Mouse (Mus musculus) hindbrain, postnatal 0 days (tissue): ENCODE data around the gene Ldlrad3. TPM values are rescaled to one million over a fixed set of nuclear protein-coding genes. Genes with fewer than 3 reads are reported as not detected.

Experiments used
- ATAC-seq: fragments of 200-750 bp; cut with Nextera tagmentation; 2 replicates; pipeline ENCODE4 v1.8.0; 2017; ENCODE audit warnings: mild to moderate bottlenecking, moderate TSS enrichment, moderate library complexity
- DNase-seq: peaks from one replicate; pipeline ENCODE4 v3.0.0-alpha.2; 2015; ENCODE audit warnings: low spot score
- H3K27ac ChIP-seq: fragments of 300-500 bp; sonication (generic); 2 replicates; pipeline ENCODE4 v1.5.1; 2014; ENCODE audit warnings: mild to moderate bottlenecking
- H3K27me3 ChIP-seq: fragments of 300-500 bp; sonication (generic); 2 replicates; pipeline ENCODE4 v1.6.1; 2014; ENCODE audit warnings: low read length, mixed read lengths; ENCODE audit not compliant: insufficient read depth
- H3K36me3 ChIP-seq: fragments of 300-500 bp; sonication (generic); 2 replicates; pipeline ENCODE4 v1.6.1; 2014; ENCODE audit warnings: low read length, mixed read lengths; ENCODE audit not compliant: insufficient read depth
- H3K4me1 ChIP-seq: fragments of 300-500 bp; sonication (generic); 2 replicates; pipeline ENCODE4 v1.6.1; 2014; ENCODE audit warnings: antibody characterized with exemption, low read length, mixed read lengths; ENCODE audit not compliant: insufficient read depth
- H3K4me2 ChIP-seq: fragments of 300-500 bp; sonication (generic); 2 replicates; pipeline ENCODE4 v1.6.1; 2014; ENCODE audit warnings: low read depth, mild to moderate bottlenecking, low read length, moderate library complexity, mixed read lengths
- H3K4me3 ChIP-seq: fragments of 300-500 bp; sonication (generic); 2 replicates; pipeline ENCODE4 v1.5.1; 2014; ENCODE audit warnings: low read length
- H3K9ac ChIP-seq: fragments of 300-500 bp; sonication (generic); replicated peaks from 2 replicates; pipeline ENCODE4 v1.6.1; 2014; ENCODE audit warnings: mild to moderate bottlenecking, low read length, moderate library complexity, mixed read lengths
- H3K9me3 ChIP-seq: fragments of 300-500 bp; sonication (generic); 2 replicates; pipeline ENCODE4 v1.6.1; 2016; ENCODE audit warnings: low read length, mixed read lengths
- CTCF ChIP-seq: IDR thresholded peaks from 2 replicates; pipeline ENCODE4 v1.5.1; 2016; ENCODE audit warnings: antibody characterized with exemption, control low read depth, low read depth
- WGBS: fragments of 180-500 bp; shearing (Covaris S2); extraction: QIAGEN DNeasy Blood & Tissue Kit; methylation state at CpG from one replicate; pipeline ENCODE4 v1.1.7; 2014; 5-methylcytosine and 5-hydroxymethylcytosine counted together
- polyA plus RNA-seq: library from polyadenylated mRNA; unstranded; fragments of >200 nt; fragmentation: Nextera tagmentation; extraction: Ambion mirVana; gene quantifications from 2 replicates; pipeline ENCODE4 v1.2.1, GENCODE M21; 2015
- total RNA-seq: library from RNA; depleted of rRNA; stranded (reverse); fragments of >200 nt; gene quantifications from 2 replicates; pipeline ENCODE4 v1.2.3, GENCODE M21; 2014

Ldlrad3 gene
- total and polyA plus RNA-seq, 2 experiments from 2014 or later, result 21.6 to 32.4 TPM

DNA sequence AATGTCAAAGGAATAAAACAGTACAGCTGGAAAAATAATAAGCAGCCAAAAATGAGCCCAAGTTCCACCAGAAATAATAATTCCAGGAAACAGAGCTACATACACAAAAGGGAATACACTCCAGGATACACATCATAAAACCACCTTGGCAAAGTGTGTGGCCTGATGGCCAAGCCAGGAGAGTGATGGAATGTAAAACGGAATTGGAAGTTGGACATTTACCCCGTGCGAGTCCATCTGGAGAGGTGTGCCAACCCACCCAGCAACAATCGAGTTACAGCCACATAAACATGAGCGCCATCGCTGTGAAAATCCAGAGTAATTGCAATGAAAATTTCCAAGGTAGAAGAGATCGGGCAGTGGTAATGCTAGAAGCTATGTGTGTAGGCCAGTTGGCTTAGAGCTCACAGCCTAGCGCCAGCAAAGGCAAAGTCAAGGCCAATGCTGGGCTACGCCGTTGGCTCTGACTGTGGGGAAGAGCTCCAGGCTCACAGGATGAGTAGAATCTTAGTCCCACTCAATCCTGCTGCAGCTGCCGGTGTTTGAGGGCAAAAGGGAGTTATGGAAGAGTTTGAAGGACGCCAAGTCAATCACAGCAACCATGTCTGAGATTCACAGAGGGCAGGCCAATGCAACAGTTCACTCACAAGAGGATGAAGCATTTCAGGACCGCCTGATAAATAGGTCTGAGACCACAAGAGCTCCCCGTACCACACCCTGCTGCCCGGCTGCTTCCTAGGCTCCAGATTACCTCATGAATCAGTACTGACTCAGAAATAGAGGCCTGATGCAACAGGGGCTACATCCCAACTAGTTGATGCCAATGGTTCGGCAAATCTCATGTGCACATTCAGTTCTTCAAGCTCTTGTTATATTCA lies 7.0 kb upstream of the Ldlrad3 start:
- Histone ChIP-seq H3K27ac (no peak overlapping the region), H3K27me3 (no peaks in the 10 kb centered on the region), H3K9ac (no peak overlapping the region), H3K9me3 (no peaks in the 10 kb centered on the region), H3K4me2 (no peak overlapping the region), H3K36me3 (no peaks in the 10 kb centered on the region), H3K4me1 (no peaks in the 10 kb centered on the region), H3K4me3 (no peak overlapping the region)
- 88% methylated on average over 16 of the region's 16 CpGs for WGBS
- DNase-seq (no peak), ATAC-seq (no peak)
- no peak for TF ChIP-seq CTCF

DNA sequence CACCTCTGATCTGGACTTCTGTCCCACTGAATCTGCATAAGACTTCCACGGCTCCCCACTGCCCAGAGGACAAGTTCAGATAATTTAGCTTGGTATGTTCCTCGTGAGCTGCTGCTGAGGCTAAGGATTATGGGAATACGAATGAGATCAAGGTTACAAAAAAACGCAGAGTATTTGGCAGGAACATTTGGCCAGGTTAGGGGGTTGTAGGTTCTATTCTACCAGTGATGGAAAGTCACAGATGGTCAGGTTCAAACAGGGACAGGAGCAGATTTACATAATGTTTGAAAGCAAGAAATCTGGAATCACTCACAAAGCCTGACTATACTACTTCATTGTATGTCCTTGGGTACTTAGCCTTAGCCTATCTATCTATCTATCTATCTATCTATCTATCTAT lies 5.6 kb upstream of the Ldlrad3 start:
- Histone ChIP-seq H3K36me3 (no peaks in the 10 kb centered on the region), H3K27ac (no peak overlapping the region), H3K9me3 (no peaks in the 10 kb centered on the region), H3K4me1 (no peaks in the 10 kb centered on the region), H3K4me3 (no peak overlapping the region), H3K27me3 (no peaks in the 10 kb centered on the region), H3K4me2 (no peak overlapping the region), H3K9ac (no peak overlapping the region)
- 78% methylated on average over 4 of the region's 4 CpGs for WGBS
- TF ChIP-seq CTCF, result no peak
- ATAC-seq, result no peak
- no peak for DNase-seq

DNA sequence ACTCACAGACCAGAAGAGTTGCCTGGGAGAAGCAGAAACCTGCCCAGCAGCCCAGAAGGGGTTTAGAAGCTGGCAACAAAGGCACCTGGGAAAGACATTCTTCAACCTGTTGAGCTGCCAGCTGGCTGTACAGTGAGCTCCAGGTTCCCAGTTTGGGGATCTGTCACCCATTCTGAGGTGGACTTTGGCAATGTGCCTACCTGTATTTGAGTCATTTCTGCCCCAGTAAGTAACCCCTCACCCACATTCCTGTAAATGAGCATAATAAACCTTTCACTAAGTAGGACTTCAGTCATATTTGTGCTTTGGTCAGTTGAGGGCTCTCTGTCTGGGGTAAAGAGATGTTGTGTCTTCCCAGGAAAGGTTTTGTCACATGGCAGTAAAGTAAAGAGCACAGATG lies 4.8 kb upstream of the Ldlrad3 start:
- Histone ChIP-seq H3K27ac (no peak overlapping the region), H3K4me3 (no peak overlapping the region), H3K9me3 (no peaks in the 10 kb centered on the region), H3K36me3 (no peaks in the 10 kb centered on the region), H3K27me3 (no peaks in the 10 kb centered on the region), H3K4me1 (no peaks in the 10 kb centered on the region), H3K9ac (no peak overlapping the region), H3K4me2 (no peak overlapping the region)
- ATAC-seq (no peak), DNase-seq (no peak)
- TF ChIP-seq CTCF, result no peak

DNA sequence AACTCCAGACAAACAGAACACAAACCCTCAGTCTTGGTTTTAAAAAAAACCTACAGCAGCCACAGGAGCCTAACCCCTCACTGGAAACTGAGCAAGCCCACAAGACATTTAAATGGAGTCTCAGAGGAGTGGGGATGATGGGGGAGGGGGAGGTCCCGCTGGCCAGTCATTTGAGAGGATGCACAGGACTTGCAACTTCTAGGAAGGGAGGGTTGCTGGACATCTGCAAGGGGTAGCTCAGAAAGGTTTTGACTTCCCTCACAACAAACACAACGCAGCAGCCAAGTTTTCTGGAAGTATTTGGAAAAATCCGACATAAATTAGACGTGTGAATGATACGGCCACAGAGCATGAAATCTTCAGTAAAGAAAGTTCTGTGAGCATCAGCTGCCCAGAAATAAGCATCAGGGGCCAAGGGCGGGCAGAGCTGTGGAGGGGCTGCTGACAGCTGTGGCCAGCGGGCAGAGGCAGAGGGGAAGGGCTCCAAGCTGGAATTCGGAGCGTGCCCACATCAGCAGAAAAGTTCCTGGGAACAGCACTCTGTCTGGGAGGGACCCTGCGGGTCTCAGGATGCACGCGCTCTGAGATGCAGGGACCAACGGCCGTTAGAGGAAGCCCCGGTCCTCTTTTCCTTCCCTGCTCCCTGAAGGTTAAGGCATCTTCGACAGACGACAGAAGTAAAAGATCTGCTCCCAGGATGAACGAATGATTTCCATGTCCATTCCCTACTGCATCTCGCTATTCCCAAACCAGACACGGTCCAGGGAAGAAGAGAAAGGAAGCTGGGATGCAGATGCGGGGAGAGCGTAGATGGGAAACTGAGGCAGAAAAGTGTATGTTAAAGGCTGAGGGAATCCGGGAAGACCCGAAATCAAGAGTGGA lies 875 bp downstream of the Ldlrad3 start:
- TF ChIP-seq CTCF, result no peak
- Histone ChIP-seq H3K4me1 (peaks cover 15% of the 10 kb centered on the region), H3K4me2 (peak overlapping the region; percentile 84), H3K9ac (peak overlapping the region; percentile 62), H3K9me3 (no peaks in the 10 kb centered on the region), H3K4me3 (peak overlapping the region; percentile 71), H3K36me3 (no peaks in the 10 kb centered on the region), H3K27me3 (no peaks in the 10 kb centered on the region), H3K27ac (peak overlapping the region; percentile 76)
- ATAC-seq (peak; percentile 54), DNase-seq (peak; percentile 55)
- under 1% methylated on average over 24 of the region's 24 CpGs for WGBS

DNA sequence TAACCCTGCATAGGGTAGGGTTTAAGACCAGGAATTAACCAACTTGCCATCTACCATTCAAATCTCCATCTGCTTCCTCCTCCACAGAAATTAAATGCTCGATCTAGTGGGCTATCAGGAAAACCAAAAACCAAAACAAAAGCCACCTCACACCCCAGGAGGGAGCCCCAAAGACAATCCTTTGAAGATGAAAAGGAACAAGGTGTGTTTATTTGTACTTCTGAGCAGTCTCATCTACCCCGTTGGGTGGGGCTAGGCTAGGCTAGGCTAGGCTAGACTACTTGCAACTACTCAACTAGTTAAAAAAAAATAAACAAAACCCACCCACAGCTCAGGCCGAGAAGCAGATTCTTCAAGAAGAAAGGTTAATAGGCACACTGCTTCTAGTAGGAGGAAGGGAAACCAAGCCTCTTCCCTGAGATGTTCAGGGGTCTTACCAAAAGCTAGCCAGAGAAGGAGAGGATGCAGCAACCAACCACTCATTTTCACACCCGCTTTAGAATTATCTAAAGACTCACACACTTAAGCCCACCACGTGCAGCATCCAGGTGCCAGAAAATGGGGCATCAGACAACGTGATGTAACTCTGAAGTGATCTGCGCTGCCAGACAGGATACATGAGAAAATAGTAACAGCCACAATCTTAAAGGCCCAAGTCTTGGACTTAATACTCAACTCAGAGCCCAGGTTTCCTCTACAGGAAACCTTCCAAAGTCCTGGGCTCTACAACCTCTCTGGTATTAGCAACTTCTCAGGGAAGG lies 2.3 kb downstream of the Ldlrad3 start:
- TF ChIP-seq CTCF, result no peak
- Histone ChIP-seq H3K4me3 (no peak overlapping the region), H3K9me3 (no peaks in the 10 kb centered on the region), H3K36me3 (no peaks in the 10 kb centered on the region), H3K27me3 (no peaks in the 10 kb centered on the region), H3K27ac (no peak overlapping the region), H3K4me2 (peak overlapping the region; percentile 84; the same call in 1 of the 2 replicates), H3K4me1 (peaks cover 15% of the 10 kb centered on the region), H3K9ac (no peak overlapping the region)
- 80% methylated on average over 7 of the region's 7 CpGs for WGBS
- ATAC-seq, result no peak
- DNase-seq, result no peak

DNA sequence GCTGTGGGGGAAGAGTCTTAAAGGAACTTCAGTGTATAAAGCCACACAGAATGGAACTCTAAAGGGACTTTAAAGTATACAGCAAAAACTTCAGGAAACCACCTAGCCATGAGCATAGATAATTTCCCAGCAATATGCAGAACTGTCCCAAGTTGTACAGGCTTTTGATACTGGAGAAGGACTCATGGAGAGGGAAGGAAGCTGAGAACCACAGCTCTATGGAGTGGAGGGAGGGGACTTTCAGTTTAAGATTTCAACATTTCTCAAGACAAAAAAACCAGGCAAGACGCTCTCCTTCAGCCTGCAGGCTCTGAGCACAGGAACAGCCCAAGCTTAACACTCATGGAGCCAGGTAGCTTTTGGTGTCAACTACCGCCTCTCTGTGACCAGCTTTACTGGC lies 4.7 kb downstream of the Ldlrad3 start:
- no peaks in the 10 kb centered on the region for H3K36me3 ChIP-seq
- no peak for ATAC-seq
- no peak overlapping the region for H3K4me2 ChIP-seq
- TF ChIP-seq CTCF, result no peak
- H3K27me3 ChIP-seq, result no peaks in the 10 kb centered on the region
- no peaks in the 10 kb centered on the region for H3K9me3 ChIP-seq
- no peak for DNase-seq
- 82% methylated on average over 2 of the region's 2 CpGs for WGBS
- no peak overlapping the region for H3K27ac ChIP-seq
- no peak overlapping the region for H3K9ac ChIP-seq
- no peak overlapping the region for H3K4me3 ChIP-seq
- H3K4me1 ChIP-seq, result peaks cover 15% of the 10 kb centered on the region
